Mouse (Mus musculus): ENCODE measurements around the gene Erf. TPM values are rescaled to one million over a fixed set of nuclear protein-coding genes. Genes with fewer than 3 reads are reported as not detected.
A peak's percentile ranks its signal among the peaks of the same experiment; 100 is the strongest.

Gene Erf
- total RNA-seq, 2 experiments from 2014 or later: 68.6 to 70.7 TPM

DNA sequence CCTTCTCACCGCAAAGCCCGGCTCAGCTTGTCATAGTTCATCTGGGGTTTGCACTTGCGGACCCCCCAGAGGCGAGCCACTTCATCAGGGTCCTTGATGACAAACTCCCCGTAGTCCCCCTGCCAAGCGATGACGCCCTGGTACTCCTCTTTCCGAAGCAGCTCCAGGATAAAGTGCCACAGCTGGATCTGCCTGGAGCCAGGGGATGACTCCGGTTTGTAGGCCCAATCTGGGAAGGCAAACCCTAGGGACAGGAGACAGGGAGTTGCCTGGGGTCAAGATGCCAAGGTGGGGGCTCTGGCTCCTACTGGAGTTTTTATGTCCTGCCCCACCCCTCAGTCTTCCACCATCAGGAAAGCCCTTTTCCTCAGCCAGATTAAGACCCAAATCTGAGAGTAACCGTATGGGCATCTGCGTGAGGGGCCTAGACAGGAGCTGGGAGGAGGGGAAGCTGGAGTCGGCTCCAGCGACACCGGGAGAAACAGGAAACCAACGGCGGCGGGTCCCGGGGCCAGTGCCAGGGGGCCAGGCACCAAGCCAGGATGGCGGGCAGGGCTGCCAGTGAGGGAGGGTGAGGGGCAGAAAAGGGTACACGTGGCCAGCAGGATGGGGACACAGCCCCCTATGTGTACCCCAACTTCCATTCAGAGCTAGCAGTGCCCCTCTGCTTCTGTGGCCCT lies 4.3 kb downstream of the Erf start:
- intact Hi-C loops (cut with DNase I): no loop called here
- peak in 1 of 2 experiments; percentile 81 for DNase-seq (ENCODE audit: low spot score in 2 of 2)

DNA sequence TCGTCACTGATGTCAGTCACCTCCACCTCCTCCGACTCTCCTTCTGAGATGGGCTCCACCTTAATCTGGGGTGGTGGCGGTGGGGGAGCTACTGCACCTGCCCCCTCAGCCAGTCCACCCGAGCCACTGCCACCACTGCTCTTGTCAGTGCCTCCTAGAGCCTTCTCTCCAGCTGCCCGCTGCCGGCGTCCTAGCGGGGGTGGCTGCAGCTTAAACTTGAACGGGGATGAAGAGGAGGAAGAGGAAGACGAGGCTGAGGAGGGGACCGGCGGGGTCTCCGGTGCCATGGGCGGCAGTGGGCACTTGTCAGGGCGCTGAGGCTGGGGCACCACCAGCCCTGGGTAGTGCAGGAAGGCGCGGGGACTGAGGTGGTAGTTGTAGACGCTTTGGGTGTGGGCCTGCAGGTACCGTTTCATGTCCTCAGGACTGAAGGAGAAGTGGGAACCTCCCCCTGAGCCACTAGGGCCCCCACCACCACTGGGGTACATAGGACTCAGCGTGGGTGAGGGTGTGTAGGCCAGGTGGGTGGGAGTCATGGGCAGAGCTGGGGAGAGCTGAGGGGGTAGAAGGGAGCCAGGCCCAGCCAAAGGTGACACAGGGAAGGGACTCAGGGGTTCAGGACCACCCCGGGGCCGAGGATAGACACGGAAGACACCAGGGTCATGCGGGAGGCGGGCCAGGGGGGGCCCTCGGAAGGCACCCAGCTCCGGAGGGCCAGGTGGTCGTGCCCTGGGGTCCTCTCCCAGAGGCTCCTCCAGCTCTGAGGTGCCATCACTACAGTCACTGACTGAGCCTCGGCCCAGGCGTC lies 5.8 kb downstream of the Erf start:
- intact Hi-C loops (cut with DNase I): no loop called here
- DNase-seq (ENCODE audit: low spot score in 2 of 2): no peak

DNA sequence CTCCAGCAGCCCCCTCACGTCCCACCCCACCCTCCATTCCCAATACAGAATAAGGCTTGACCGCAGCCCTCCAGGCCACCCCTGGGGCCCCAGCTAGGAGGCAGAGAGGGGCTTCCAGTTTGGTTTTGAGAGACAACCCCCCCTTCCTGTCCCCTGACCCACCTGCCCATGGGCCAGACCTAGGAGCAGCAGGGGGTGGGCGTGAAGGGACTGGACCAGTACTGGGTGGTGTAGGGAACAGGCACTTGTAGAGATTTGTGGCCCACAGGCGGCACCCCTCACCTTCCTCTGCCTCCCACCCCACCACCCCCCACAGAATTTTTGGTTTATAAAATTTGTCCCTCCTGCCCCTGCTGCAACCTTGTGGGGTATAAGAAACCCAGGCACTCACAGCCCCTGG lies 7.2 kb downstream of the Erf start:
- intact Hi-C loops (cut with DNase I): no loop called here
- DNase-seq (ENCODE audit: low spot score in 2 of 2): no peak

DNA sequence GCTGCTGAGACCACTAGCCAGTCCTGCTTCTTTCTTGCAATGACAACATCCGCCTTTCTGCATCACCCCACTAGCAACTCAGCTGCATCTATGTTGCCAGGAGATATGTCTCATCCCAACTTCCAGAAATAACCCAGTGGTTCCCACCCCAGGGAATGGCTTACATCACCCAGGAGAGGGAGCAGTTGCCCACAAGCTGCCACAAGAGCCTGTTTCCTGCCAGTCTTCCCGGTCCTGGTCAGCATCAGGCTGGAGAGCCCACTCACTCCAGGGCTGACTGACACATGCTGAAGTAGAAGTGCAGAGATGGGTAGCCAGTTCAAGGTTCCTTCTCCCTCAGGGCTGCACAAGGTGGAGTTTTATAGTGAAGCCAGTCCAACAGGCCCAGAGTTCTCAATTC lies 9.5 kb downstream of the Erf start:
- intact Hi-C loops (cut with DNase I): no loop called here
- peak; percentile 82 to 94 for DNase-seq (ENCODE audit: low spot score in 2 of 2)

DNA sequence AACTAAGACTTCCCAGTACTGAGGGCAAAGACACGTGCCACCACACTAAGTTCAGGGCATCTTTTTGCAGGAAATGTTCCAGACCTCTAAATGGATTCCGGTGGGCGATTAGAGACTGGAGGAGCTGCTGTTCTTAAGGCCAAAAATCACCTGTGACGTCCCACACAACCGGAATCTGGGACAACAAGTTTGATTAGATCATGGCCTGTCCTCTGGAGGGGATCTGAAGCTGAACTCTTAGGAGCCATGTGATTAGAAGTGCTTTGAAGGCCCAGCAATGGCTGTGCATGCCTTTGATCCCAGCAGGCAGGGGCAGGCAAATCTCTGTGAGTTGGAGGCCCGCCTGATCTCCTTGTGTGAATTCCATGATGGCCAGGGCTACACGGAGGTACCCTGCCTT lies 9.9 kb downstream of the Erf start:
- no peak for DNase-seq (ENCODE audit: low spot score in 2 of 2)
- intact Hi-C loops (cut with DNase I): no loop called here

DNA sequence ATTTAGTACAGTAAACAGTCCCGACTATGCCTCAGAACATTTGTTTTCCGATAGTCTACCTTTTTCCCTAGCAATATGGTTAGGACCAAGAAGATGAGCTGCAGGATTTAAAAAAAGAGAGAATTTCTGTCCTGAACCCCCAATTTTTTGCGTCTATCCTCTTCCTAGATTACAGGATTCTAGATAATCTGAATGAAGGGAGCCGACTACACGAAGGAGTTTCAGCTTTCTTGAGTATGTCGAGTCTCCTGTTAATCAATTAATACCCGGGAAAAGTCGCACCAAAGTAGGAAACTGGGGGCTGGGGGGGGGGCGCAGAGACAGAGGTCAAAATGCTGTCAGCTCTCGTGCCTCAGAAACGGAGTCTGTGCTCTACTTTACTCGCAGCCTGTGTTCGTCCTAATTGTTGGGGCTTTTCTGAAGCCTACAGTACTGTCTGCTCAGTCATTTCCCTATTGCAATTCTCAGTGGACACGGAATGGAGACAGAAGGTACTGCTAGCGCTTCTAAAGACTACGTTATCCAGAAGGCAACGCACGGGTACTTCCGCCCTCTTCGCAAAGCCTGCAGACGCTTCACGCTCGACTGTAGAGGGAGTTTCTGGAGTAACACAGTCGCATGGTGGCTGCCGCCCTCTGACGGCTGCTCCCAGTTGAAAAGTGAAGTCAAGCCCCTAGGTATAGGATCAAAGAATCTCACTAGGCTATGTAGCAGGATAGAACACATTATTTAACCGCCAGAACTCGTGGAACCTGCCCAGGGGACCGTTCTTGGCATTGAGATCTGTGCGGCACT lies 11.5 kb downstream of the Erf start:
- intact Hi-C loops (cut with DNase I): loop anchor here (2.0 kb wide), 1 partner anchor 78 kb away; the partner anchor contains the start of gene Megf8
- DNase-seq (ENCODE audit: low spot score in 2 of 2): peak; percentile 89 to 93

DNA sequence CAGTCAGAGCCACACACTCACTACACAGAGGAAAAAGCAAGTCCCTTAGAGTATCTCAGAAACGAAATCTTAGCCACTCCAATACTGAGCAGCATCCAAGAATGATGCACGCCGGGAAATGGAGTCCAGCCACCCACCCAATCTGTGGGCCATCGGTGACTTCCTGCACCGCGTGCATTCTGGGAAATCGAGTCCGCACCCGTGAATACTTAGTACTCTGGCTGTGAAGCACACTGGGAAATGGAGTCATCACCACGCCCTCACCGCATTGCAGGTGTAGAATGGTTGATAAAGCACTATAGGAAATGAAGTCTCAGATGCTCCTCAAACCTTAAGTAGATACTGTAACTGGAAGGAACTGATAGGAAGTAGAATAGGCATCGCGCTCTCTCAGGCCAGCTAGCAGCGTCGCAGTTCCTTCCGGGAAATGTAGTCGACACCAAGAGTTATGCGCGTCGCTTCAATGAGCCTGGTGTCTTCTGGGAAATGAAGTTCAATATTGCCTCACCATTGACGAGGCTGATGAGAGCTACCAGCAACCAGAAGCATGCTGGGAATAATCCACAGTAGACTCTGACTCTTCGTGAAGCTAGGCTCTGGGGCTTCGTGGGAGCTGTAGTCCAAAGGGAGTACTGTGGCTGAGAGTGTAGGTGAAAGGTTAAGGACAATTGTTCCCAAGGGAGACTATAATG lies 12.4 kb downstream of the Erf start:
- peak; percentile 95 to 97 for DNase-seq (ENCODE audit: low spot score in 2 of 2)
- intact Hi-C loops (cut with DNase I): loop anchor here (2.0 kb wide), 1 partner anchor 79 kb away; the partner anchor contains the start of gene Megf8

DNA sequence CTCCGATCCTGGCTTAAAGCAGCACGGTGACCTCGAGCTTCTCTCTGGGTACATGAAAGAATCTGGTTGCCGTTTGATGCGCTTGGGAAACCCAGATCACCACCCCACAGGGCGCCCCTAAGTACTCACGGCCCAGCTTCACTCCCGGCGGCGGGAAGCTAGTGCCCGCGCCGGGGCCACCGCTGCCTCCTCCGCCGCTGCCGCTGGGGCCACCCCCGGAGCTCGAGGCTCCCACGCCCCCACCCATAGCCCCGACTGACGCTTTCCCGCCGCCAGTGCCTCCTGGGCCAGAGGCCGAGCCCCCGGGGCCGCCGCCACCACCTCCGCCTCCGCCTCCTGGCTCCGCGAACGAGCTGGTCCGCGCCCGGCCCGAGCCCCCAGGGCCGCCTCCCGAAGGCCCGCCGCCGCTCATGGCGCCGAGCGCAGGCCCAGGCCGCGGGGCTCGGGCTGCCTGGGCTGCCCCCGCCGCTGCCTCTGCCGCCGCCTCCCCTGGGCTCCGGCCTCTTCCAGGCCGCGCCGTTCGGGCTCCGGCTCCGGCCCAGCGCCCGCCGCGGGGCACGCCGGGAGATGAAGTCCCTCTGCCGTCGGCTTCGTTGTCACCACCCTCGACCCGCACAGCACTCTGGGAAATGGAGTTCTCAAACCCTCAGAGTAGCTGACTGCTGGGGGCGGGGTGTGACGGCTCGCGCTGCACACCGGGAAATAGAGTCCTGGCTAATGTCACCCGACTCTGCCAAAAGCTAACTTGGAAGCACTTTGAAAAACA lies 13.1 kb downstream of the Erf start, which contains the start of gene Gsk3a:
Gene Gsk3a, minus strand, starts transcription at position 603 of the 766 bp plus-strand sequence.
- DNase-seq (ENCODE audit: low spot score in 2 of 2): peak; percentile 98
- intact Hi-C loops (cut with DNase I): loop anchor here (2.0 kb wide), 1 partner anchor 79 kb away; the partner anchor contains the start of gene Megf8

DNA sequence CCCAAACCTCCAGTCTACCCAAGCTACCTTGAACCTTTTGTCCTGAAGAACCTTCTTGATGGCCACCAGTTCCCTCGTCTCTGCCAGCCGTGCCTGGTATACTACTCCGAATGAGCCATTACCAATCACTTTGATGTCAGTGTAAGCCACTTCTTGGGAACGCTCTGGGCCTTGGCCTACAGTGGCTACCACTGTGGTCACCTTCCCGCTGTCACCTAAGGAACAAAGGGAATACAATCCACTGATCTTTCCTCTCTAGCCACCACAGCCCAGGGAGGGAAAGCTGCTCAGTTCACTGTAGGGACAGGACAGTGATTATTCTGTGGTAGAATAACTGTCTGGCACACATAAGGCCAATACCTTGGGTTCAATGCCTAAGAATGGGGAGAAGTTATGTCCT lies 15.0 kb downstream of the Erf start:
- no peak for DNase-seq (ENCODE audit: low spot score in 2 of 2)
- intact Hi-C loops (cut with DNase I): no loop called here

DNA sequence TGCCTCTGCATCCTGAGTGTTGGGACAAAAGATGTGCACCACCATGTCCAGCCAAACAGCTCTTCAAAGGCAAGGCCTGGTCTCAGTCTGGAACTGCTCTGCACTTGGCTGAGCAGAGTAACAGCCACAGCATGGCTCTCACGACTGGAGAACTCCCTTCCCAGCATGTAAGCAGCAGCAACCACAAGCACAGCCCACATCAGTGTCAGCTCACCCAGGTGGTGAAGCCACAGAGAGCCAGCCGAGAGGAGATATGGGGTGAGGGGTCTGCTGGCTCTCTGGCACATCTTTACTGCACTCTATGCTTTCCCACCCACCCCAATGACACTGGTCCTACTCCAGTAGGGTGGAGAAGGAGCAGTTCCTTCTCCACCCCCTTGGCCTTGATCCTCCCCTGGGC lies 17.5 kb downstream of the Erf start:
- intact Hi-C loops (cut with DNase I): no loop called here
- no peak for DNase-seq (ENCODE audit: low spot score in 2 of 2)

DNA sequence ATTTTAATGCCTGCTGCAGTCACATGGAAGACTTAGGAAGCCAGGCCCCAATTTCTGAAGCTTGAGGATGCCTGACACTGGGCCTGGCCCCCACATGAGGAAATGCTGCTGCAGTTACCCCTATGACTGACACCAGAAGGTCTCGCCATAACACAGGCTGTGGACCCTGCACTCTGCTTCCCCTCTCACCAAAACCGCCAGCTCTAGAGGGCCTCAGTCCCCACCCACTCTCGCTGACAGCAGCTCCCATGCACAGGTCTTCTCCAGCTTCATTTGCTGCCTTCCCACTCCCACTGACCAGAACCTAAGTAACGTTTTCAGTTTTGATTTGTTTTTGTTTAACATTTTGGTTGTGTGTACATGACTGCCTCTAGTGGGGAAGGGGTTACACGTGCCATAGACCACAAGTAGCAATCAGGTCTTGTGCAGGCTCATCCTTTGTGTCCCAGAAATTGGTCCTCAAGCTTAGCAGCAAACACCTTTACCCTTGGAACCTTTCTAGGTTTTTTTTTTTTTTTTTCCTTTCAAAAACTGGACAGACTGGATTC lies 18.4 kb downstream of the Erf start:
- intact Hi-C loops (cut with DNase I): no loop called here
- DNase-seq (ENCODE audit: low spot score in 2 of 2): no peak

DNA sequence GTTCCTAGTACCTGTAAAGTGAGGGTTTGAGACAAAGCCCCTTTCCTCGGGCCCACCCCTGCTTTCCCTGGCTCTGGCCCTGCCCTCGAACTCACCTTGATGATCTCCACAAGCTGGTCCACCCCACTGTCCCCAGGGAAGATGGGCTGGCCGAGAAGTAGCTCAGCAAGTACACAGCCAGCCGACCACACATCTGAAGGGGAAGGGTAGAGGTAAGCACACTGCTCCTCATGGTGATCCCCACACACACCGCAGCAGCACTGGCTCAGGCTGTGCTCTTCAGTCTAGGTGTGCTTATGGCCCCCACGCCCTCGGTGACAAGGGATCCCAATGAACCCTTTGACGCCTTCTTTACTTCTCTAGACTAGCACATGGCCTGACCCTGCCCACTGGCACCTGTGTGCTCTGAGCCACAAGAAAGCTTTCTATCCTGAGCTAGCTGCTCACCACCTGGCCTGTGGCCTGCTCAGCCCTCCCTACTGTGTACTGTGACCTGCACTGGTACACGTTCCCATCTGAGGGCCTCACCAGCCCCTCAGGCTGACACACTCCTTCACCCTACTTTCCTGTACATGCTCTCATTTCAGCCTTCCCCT lies 19.8 kb downstream of the Erf start:
- DNase-seq (ENCODE audit: low spot score in 2 of 2): no peak
- intact Hi-C loops (cut with DNase I): no loop called here

DNA sequence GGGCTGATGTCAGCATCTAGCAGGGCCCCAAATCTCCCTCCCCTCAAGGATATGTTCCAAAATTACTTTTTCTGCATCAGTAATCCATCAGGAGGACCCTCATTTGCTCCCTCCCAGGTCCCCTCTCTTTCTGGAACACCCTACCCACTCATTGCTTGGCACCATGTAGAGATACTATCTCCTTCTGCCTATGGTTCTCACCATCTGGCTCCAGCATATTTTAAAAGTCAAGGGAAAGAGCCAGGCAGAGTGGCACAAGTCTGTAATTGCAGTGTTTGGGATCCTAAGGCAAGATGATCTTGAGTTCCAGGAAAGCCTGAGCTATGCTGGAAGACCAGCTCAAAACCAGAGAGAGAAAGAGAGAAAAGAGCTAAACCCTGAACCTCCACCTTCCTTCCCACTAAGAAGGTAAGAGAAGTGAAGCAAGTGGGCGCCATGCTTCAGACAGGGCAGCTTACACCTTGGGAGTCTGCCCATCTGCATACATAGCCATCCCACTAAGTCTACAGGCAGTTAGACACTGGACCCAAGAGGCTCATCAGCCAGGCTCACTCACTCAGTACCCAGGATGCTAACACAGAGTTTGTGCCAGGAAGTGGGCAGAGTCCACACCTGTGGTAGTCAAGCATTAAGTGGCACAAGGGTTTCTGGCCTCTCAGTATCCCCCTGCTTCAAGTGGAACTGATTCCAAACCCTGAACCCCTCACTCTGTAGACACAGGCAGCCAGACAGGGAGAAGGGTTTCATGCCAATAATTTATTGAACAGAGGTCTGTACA lies 22.8 kb downstream of the Erf start:
- no peak for DNase-seq (ENCODE audit: low spot score in 2 of 2)
- intact Hi-C loops (cut with DNase I): no loop called here

DNA sequence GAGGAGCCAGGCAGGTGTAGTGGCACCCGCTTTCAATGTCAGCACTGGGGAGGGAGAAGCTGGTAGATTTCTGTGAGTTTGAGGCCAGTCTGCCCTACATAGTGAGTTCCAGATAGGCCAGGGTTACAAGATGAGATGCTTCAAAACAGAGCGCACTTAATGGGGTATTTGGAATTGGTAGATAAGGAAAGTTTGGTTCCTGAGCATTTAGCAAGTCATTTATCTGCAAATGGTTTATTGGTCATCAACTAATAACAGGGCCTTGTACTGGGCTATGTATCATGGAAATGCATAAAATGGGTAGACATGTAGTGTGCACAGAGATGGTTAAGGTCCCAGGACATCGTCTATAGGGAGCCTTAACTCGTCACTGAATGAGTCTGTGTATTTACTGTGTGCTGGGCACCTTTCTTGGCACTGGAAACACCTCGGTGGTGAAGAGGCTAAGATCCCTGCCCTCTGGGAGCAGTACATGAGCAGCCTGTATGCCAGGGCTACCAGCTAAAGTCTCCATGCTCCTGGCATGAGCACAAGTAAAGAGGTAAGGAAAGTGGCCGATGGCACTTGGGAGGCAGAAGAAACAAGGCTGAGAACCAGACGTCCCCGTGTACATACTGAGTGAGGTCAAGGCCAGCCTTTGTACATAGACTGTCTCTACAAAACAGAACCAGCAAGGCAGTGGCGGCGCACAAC lies 28.1 kb downstream of the Erf start:
- DNase-seq (ENCODE audit: low spot score in 2 of 2): no peak
- intact Hi-C loops (cut with DNase I): no loop called here

DNA sequence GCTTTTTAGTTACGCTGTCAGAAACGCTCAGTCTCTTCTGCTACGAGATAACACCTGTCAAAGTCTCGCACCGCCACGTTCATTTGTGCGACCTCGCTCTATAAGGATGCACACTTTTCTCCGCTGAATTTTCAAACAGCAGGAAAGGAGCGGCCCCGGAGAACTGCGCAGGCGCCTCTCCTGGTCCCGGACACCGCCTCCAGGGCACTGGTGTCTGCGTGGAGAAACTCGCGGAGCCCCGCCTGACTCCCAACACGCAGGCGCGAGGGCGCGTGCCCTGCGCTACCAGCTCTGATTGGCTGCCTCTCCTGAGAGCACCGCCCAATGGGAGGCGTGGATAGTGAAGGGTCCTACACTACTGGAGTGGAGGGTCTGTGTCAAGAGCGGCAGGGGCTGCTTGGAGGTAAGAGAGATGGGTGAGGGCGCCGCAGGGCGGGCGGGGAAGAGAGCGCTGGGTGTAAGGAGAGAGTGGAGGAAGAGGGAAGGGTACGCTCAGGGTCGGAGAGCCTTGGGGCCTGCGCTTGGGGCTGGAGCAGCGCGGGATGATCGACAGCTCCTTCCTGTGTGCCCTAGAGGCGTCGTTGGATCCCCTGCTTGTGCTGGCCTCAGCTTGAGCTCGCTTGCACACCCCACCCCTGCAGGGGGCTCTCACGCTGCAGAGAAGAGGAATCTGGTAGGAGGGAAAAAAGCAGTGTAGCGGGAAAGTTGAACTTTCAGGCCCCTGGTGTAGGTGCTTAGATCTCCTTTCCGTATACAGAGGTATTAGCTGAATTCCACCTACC lies 29.3 kb downstream of the Erf start, which contains the start of gene Zfp526:
Gene Zfp526, plus strand, starts transcription at position 324 of the 782 bp plus-strand sequence.
- DNase-seq (ENCODE audit: low spot score in 2 of 2): peak; percentile 98 to 99
- intact Hi-C loops (cut with DNase I): no loop called here

All from left cerebral cortex, postnatal 14 days (tissue).